Mouse (Mus musculus) thymus, postnatal 10 days (tissue): ENCODE data around the gene Cldn3.
A peak's percentile ranks its signal among the peaks of the same experiment; 100 is the strongest.

Experiments used
- DNase-seq, 2 experiments: peaks; one replicate each; pipeline ENCODE4 v3.0.0; 2021; ENCODE audit warnings: low spot score in 2 of 2

The Cldn3 gene

DNA sequence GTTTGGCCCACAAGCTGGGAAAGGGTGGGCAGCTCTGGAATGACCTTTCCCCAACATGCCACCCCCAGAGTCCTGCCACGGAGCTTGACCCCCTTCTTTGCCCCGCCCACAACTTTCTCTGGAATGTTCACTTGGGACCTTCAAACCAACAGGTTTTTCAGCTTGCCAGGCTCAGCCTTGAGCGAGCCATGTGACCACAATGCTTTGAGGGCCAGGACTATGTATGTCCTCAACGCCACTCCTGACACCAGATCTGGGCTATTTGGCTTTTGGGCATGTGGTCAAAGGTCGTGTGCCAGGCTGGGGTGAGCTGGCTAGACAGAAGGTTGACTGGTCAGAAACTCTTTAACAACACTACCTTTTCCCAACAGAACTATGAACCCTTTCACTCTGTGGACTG lies 16.1 kb downstream of the Cldn3 start:
- DNase-seq = no peak

DNA sequence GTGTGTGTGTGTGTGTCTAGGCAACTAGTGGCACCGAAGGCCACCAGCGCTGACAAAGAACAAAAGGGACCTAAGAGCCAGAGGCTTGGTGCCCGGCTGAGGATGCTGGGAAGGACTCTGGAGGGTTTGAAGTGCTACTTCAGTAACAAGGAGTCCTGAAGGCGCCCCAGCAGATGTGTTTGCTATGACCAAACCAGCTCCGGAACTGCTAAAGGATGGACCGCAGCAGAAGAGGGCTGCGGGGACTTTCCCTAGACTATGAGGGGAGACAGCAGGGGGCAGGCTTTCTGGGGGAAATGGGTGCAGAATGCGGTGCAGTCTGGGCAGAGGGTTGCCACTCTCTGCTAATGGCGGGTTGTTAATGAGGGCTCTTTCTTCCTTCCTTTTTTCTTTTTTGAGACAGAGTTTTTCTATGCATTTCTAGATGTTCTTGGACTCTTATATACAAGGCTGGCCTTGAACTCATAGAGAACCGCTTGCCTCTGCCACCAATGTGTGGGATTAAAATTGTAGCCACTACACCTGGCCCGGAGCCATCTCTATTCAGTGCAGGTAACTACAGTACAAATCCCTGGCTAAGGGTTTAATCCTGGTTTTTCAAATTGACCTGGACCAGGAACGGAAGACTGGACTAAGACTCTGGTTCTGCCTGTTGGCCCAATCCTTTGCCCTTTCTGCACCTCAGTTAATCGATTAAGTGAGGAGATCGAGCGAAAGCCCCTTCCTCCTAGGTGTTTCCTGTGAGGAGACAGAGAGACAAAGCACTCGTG lies 22.0 kb downstream of the Cldn3 start:
- peak in 1 of 2 experiments; percentile 42 for DNase-seq

DNA sequence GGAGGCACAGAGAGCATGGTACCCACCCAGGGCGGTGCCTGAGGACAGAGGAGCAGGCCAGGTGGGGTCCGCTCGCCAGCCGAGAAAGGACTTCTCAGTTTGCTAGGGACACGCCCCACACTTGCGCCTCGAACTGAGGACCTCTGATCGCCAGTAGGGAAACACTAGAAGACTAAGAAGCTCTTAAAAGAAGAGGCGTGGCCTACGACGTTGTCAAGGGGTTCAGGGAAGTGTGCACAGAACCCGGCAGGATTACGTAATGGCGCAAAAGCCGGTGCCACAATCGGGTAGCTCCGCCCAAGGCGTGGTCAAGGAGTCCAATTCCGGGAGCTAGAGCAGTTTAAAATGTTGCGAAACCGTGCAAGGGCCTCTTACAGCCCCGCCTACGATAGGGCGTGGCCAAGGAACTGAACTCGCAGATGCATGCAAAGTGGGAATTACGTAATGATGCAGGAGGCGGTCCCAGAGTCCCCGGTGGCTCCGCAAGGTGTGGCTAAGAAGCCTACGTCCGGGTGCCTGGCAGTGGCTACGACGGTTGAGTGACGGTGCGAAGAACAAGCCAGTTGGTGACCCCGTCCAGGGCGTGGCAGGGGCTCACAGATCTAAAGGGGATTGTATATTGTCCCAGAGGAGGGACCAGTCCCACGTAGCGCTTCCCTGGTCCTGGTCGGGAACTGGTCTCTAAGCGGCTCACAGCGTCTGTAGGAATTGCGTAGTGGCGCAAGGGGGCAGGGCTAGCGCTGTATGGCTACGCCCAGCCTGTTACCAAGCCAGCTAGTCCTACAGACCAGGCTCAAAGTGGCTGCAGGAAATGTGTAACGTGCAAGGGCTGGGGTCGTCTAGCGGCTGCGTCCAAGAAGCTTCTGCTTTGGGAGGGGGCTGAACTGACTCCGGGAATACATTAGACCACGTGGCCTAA lies 22.9 kb downstream of the Cldn3 start, which contains the start of gene Abhd11:
Gene Abhd11, plus strand, starts transcription at position 482 of the 919 bp plus-strand sequence.
- DNase-seq = peak; percentile 97 to 99

DNA sequence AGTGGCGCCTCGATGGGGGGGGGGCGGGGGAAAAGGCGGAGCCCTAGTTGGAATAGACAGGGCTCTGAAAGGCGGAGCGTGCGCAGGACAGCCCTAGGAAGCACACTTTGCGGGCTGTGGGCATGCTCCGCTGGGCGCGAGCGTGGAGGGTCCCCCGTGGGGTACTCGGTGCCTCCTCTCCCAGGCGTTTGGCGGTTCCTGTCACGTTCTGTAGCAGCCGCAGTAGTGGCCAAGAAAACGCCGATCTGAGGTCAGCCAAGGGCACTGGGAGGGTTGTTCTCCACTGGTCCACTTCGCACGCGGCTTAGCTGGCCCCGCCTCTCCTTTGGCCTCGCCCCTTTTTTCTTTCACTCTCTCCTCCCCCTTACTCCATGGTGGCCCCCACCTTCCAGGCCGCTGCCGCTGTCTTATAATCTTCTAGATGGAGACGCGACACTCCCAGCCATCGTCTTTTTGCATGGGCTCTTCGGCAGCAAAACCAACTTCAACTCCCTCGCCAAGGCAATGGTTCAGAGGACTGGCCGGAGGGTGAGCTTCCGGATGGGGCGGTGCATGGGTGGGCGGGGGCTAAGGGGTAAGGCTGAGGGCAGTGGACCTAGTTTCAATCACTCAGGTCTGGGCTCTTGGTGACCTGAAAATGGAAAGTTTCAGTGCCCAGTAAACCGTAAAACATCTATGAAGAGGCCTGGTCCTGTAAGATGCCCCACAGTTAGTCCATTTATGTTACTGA lies 23.7 kb downstream of the Cldn3 start:
- DNase-seq = peak; percentile 66 to 72

DNA sequence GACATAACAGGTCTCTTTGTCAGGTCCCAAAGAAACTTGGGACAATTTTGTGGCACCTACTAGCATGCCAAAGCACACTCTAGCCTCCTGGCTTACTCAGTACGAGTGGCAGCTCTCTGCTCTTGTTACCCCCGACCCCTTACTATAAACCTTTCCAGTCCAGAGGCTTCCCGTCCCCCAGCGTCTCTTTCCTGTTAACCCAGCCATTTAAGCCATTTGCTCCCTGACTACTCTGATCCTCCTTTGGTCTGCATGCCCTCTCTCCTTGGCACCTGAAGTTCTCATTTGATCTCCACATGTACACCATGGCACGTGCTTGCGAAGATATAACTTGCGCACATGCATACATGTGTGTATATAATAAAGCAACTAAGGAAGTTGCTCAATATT lies 24.3 kb downstream of the Cldn3 start:
- DNase-seq = no peak

DNA sequence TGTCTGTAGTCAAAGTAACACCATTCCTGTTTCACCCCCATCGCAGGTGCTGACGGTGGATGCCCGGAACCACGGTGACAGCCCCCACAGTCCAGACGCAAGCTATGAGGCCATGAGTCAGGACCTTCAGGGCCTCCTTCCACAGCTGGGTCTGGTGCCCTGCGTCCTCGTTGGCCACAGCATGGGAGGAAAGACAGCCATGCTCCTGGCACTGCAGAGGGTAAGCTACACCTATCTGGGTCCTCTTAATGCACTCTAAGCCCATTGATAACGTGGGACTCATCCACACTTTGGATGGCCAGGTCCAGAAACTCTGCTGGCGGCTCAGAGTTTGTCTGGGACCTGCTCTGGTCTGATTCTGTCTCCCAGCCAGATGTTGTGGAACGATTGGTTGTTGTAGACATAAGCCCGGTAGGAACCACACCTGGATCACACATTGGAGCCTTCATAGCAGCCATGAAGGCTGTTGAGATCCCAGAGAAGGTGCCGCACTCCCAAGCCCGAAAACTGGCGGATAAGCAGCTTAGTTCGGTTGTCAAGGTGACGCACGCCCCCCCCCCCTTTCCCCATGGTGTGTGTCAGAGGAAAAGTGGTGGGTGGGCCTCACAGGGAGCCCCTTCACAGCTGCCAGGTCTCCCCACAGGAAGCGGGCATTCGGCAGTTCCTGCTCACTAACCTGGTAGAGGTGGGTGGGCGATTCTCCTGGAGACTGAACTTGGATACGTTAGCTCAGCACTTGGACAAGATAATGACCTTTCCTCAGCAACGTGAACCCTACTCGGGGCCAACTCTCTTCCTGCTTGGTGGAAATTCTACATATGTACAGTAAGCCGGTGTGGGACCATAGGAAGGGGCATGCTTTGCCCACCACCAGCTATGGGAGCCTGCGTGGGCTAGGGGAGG lies 25.1 kb downstream of the Cldn3 start:
- DNase-seq = no peak

DNA sequence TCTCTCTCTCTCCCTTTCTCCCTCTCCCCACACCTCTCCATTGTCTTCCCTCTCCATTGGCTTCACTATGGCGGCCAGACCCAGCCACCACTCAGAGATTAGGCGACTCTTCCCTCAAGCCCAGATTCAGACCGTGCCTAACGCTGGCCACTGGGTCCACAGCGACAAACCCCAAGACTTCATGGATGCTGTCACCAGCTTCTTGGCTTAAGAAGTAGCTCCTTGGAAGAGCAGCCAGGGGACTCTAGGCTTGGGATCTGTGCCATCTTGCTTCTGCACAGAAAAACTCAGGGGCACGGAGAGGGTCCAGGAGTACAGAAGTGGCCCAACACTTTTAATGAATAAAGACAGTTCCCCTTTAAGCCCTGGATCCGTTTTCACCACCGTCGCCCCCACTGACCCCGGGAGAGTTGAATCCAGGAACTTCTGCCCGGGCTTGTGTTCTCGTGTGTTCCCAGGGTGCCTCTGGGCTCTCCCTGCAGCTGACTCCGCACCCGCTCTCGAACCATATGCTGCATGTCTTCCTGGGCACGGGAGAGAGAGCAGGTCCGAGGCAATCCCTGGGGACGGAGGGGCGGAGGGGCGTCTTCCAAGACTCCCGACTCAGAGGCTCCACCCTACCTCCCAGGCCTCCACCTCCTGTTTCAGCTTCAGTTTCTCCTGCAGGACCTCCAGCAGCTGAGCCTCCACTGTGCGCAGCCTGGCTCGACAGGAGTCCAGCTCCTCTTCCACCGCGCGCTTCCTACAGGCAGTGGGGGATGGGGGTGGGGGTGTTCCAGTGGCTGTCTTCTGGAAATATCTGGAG lies 26.0 kb downstream of the Cldn3 start:
- DNase-seq = no peak

DNA sequence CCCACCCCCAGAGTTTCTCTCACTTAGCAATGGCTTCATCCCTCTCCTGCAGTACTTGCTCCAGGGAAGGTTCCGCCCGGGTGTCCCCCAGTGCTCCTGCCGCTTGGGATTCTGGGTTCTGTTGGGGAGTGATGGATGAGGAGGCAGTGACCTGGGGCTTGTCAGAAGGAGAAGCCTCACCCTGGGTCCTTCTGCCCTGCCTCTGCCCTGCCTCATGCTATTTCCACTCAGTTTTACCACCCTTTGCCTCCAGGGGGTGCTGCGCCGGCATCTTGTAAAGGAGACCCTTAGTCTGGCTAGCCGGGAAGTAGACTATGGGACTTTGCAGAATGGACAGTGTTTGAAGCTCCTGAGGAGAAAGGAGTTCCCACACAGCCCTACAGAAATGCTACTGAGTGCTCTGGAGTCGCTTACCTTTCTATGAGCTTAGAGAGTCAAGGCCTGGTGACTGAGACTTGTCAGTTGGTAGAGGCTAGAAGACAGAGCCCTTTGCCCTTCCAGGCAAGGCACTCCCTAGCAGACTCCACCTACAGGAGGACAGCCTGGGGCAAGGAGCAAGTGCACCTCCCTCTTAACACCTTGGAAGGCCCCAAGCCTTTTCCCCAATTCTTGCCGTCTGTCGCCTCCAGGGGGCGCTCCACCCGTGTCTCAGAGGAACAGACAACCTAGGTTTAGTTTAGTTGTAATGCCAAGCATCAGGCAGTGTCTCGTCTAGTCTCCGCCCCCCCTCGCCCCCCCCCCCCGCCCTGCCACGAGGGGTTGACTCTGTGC lies 26.8 kb downstream of the Cldn3 start:
- peak; percentile 75 to 88 for DNase-seq

DNA sequence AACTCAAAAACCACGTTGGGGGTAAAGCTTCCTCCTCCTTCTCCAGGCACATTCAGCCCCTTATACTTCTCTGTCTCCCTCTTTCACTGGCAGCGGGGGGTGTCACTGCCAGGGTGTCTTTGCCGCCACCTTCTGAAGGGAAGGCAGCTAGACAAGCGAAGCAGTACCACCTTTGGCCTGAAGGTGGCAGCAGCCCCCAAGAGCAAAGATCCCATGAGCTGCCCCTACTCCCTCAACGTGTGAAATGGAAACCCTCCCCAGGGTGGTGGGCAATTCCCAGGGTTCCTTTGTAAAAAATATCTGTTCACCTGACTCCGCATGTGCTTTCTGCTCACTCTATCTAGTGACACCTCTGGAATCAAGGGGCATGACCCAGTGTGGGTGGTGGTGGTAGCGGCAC lies 29.5 kb downstream of the Cldn3 start:
- DNase-seq = peak; percentile 69 to 88

DNA sequence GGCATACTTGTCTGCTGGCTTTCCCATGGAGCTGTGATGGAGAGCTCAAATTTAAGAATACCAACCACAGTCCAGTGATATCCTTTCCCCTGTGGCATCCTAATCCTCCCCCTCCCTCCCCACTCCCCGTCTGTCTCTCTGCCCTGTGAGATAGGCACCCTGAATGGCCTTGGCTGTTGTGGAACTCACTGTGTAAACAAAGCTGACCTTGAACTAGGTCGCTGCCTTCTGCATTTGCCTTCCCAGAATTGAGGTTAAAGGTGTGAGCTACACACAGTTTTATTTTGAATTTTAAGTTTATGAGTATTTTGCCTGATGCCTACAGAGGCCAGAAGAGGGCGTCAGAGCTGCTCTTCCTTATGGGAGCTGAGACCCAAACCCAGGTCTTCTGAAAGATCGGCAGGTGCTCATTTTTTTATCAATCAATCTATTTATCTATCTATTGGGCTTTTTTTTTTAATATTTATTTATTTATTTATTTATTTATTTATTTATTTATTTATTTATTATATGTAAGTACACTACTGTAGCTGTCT lies 30.3 kb downstream of the Cldn3 start:
- DNase-seq = no peak

DNA sequence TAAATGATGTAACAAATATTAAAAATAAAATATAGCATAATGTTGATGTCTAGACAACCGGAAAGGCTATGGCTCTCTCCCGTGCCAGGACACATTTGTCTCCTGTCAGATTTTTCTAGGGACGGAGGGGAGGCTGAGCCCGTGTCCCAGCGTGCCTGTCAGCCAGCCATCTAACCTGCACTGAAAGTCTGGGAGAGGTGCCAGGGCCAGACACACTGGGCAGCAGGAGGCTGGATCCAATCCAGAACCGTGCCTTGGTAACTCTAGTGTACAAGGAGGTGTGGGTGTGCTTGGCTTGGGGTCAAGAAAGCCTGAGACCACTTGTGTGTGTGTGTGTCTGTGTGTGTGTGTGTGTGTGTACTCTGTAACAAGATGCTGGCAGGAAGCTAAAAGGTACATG lies 35.8 kb downstream of the Cldn3 start:
- no peak for DNase-seq

DNA sequence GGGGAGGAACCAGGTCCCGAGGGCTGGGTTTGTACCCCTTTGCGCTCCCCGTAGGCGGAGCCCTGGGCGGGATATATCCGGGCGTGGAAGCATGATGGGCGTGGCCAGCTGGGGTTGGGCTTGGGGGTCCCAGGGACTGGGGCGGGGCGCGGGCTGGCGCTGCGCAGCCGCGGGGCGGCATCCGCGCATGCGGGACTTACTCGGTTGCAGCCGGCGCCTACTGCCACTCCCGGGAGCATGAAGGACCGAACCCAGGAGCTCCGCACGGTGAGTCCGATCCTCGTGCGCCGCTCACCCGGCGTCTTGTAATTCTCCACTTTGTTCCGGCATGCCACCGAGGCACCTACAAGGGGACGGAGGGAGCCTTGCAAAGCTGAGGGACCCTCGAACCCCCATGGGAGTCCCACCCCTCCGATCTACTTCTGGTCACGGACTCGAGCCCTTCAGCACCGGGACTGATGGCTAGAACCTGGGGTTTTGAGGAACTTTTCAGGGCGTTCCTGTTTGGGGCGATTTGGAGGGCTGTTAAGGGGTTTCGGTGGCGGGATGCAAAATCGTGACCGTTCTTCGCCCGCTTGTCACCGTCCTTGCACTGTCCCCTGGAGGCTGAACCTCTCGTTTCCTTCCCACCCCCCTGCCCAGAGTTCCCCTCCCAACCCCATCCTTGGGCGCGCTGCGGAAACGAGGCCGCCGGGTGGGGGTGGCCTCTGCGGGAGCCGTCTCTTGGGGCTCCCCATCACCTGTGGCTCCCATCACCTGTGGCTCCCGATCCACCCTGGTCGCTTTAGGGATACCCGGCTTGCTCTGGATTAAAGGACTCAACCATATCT lies 37.5 kb downstream of the Cldn3 start, which contains the start of gene Stx1a:
Gene Stx1a, plus strand, starts transcription at position 139 of the 830 bp plus-strand sequence.
- DNase-seq = peak; percentile 89 to 90

DNA sequence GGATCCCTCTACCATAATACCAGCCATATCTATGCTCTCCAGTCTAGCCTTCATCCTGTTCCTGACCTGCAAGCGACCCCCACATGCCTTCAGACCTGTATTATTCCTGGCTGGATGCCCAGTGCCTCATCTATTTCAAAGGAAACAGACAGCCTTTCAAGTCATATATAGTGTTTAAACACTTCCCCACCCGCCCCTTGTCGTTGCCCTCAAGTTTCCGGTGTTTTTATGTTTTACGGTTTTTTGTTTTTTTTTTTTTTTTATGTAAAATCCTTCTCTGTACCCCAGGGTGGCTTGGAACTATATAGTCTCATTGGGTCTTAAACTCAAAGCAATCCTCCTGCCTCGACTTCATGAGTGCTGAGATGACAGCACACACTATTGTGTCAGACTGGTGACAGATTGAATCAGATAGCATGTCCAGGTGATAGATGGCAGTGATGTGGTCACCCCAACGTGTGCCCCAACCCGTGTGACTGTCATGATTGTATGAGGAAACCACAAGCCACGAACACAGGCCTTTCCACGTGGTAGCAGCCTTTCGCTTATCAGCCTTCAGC lies 38.7 kb downstream of the Cldn3 start:
- DNase-seq = no peak

DNA sequence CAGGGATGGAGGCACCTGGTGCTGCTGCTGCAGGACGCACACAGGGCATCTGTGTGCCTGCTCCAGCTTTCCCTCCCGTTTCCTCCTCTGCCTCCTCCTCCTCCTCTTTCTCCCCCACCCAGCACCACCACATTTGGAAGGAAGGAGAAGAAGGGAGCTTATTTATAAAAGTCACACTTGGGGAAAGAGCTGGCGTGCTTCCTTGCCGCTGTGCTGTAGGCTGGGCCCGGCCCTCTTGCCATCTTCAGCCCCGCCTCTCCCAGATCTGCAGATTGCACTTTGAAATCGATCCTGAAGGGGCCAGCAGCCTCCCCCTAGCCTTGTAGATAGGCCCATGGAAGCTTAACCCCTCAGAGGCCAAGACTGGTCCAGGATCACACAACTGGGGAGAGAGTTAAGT lies 39.9 kb downstream of the Cldn3 start:
- DNase-seq = no peak

DNA sequence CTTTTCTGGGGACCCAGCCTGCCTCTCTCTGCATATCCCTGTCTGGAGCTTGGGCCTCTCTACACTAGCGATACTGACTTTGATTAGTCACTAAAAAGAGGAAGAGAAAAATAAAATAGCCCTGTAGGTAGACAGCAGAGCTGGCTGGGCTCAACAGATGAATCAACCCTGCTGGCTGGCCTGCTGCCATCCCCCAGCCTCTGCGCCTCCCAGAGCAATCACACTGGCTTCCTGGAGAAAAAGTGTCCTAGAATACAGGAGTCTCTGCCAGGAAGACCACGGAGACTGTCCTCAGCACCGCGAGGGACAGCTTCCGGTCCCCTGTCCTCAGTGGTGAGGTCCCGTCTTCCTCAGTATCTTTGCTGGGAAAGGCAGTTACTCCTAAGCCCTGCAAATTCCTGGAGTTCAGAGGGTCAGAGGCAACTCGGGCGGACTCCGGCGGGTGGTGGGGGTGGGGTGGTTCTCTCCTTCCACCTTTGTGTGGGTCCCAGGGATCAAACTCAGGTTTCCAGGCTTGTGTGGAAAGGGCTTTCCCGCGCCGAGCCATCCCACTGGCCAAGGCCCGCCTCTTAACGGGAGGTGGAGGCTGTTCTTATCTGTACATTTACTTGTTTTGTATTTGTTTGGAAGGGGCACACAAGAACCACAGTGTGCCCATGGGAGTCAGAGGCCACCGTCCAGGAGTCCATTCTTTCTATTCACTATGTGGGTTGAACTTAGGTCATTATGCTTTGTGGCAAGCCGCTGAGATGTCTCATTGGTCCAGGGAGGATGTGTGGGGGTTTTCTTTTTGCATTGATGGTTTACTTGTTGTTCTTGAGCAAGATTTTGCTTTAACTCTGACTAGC lies 43.2 kb downstream of the Cldn3 start:
- DNase-seq = no peak

DNA sequence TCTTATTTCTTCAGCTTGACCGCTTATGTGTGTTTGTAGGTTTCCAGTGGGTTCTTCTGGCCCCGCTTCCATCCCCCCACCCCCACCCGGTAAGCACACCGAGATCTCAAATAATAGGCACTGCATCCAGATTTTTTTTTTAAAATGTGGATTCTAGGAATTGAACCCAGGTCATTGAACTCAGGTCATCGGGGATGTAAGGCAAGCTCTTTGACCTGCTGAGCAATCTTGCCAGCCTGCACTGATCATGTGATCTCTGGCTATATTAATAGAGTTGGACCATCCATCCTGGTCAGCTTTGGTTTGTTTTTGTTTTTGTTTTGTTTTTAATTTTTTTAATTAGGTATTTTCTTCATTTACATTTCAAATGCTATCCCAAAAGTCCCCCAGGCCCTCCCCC lies 46.6 kb downstream of the Cldn3 start:
- DNase-seq = no peak

DNA sequence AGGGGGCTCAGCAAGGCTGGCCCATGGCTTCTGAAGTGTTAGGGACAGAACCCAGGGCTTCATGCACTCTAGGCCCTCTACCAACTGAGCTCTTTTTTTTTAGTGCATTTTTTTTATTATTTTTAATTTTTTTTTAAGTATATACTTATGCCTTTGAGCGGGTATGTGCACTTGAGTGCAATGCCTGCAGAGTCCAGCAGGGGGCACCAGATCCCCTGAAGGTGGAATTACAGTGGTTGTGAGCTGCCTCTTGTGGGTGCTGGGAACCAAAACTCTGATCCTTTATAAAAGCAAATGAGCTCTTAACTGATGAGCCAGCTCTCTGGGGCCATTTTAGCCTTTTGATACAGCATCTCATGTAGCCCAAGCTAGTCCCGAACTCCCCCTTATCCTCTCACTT lies 48.6 kb downstream of the Cldn3 start:
- DNase-seq = no peak
